ENCODE assay signal across 8 mouse cellular contexts in the genomic region with DNA sequence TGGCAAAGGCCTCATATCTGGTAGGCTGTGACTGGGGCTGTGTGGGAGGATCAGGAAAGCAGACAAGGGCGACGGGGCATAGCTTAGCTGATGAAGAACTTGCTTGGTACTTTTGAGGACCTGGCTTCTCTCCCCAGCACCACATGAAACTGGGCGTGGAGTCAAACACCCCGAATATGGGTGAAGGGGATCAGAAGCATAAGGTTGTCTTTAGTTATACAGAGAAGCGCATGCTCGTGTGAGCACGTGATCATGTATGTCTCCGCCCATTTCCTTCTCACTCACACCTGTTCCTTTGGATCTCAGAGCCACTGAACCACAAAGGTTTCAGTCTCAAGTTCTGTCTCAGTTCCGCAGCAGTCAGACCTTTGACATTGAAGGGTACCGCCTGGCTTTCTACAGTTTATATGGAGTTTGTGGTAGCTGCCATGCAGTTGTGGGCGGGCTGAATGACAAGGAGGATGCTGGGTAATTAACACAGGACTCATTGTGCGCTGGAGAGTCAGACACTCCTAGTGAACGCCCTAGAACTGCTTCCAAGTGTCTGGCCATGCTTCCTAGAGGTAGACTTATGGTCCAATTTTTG. TPM values are rescaled to one million over a fixed set of nuclear protein-coding genes. Genes with fewer than 3 reads are reported as not detected.
DNase-seq lines count a peak whose midpoint lies in the region; ATAC-seq and TF ChIP-seq lines count a peak whose summit lies in the region.
"Had no signal": no experiment of that assay in that cellular context is flagged by ENCODE, and none has a peak within 500 bp of the region (broad histone marks: within the 10 kb centered on the region; RNA-seq: fewer than 3 reads in every experiment).

No protein-coding gene starts in this region.

- no peak for ATAC-seq in hindbrain, embryonic 12.5 days (ENCODE audit: low FRiP score)
- ATAC-seq: intestine, postnatal 0 days had no signal

- H3K36me3 ChIP-seq in spleen, adult 2 months (ENCODE audit: control insufficient read depth, insufficient read depth, low read length): no peaks in the 10 kb centered on the region
- no peaks in the 10 kb centered on the region for H3K36me3 ChIP-seq in hindbrain, embryonic 12.5 days

- peaks cover 44% of the 10 kb centered on the region for H3K4me1 ChIP-seq in spleen, adult 2 months (ENCODE audit: control insufficient read depth, insufficient read depth, insufficient read length)
- H3K4me1 ChIP-seq in hindbrain, embryonic 12.5 days: no peaks in the 10 kb centered on the region

- H3K4me2 ChIP-seq in hindbrain, embryonic 12.5 days (replicated peaks): no peak overlapping the region

- H3K27ac ChIP-seq in spleen, adult 2 months (ENCODE audit: insufficient read depth, low read length): peak overlapping the region; percentile 99
- no peak overlapping the region for H3K27ac ChIP-seq in hindbrain, embryonic 12.5 days

- peak; percentile 81 to 84 for DNase-seq in CD8-positive naive resting alpha-beta T cell, adult 2 months (ENCODE audit: low read depth in 2 of 2, low spot score in 2 of 2)
- DNase-seq in ZHBTc4 (ENCODE audit: low read depth, low spot score): peak; percentile 60
- peak; percentile 27 for DNase-seq in kidney, postnatal 14 days
- DNase-seq in spleen, adult 2 months (ENCODE audit: low read depth in 1 of 2, low spot score in 2 of 2): peak; percentile 86 to 97
- no peak for DNase-seq in frontal cortex, postnatal 25 days (ENCODE audit: low spot score in 2 of 2)
- no peak for DNase-seq in left cerebral cortex, postnatal 25 days (ENCODE audit: low spot score in 2 of 2)

- intact Hi-C loops in left cerebral cortex, postnatal 25 days (cut with DNase I): no loop called here

- H3K4me3 ChIP-seq in spleen, adult 2 months (ENCODE audit: extremely low read depth, insufficient read depth, insufficient read length): peak overlapping the region; percentile 42
- H3K4me3 ChIP-seq in hindbrain, embryonic 12.5 days: no peak overlapping the region

- no peak overlapping the region for H3K9ac ChIP-seq in hindbrain, embryonic 12.5 days

- no peaks in the 10 kb centered on the region for H3K27me3 ChIP-seq in spleen, adult 2 months (ENCODE audit: control insufficient read depth, insufficient read depth, low read length)
- peaks cover 11% of the 10 kb centered on the region; the same call in 1 of the 2 replicates for H3K27me3 ChIP-seq in hindbrain, embryonic 12.5 days

- peak; percentile 58 for TF ChIP-seq POLR2A in spleen, adult 2 months (IDR thresholded peaks at IDR 0.05; ENCODE audit: low read depth, low read length)

- no peak for TF ChIP-seq CTCF in spleen, adult 2 months (IDR thresholded peaks at IDR 0.05; ENCODE audit: extremely low read depth, insufficient read depth, insufficient read length, insufficient replicate concordance)

- H3K9me3 ChIP-seq in hindbrain, embryonic 12.5 days (replicated peaks): no peaks in the 10 kb centered on the region

- whole genome bisulfite sequencing in spleen, adult 2 months: 4% methylated on average over 13 of the region's 13 CpGs
- 81% methylated on average over 13 of the region's 13 CpGs for WGBS in hindbrain, embryonic 12.5 days

RNA-seq across cellular contexts. Expression of gene Traf1, which starts 1.9 kb away (rescaled TPM):
- polyA plus RNA-seq in spleen, adult 2 months (2012; rRNA removed): 64.4 and 72.8 TPM in 2 replicates
- 1 to 10 TPM in 1 of 2 experiments, under 1 TPM in 1; 0.57 to 2.1 TPM for total RNA-seq in left cerebral cortex, postnatal 25 days (2021)
- 1.1 and 2.3 TPM in 2 replicates for polyA plus RNA-seq in hindbrain, embryonic 12.5 days (2016; fragmentation: Nextera tagmentation; extraction: Ambion mirVana)

RNA-seq across cellular contexts. Expression of gene Phf19, which starts 49.6 kb away (rescaled TPM):
- polyA plus RNA-seq in spleen, adult 2 months (2012; rRNA removed): 3.7 and 4.7 TPM in 2 replicates
- 1 to 10 TPM; 1.3 to 1.6 TPM for total RNA-seq in left cerebral cortex, postnatal 25 days (2021)
- 1.6 TPM in 2 replicates for polyA plus RNA-seq in hindbrain, embryonic 12.5 days (2016; fragmentation: Nextera tagmentation; extraction: Ambion mirVana)

Comparison
In these comparisons a context has a peak if more than half of its experiments do, and no peak if none do; other contexts are left out.
1. DNase-seq: peak in CD8-positive naive resting alpha-beta T cell, adult 2 months (2 of 2), ZHBTc4 (single experiment), kidney, postnatal 14 days (single experiment) and spleen, adult 2 months (2 of 2); none in frontal cortex, postnatal 25 days (0 of 2) and left cerebral cortex, postnatal 25 days (0 of 2).
2. RNA of gene Traf1, which starts 1.9 kb away (polyA plus RNA-seq): 64.4 to 72.8 TPM in spleen, adult 2 months; 1.1 to 2.3 TPM in hindbrain, embryonic 12.5 days; every median in the first group is over 10 times any median in the second.